Mouse (Mus musculus) small intestine, adult 2 months (tissue): ENCODE measurements around the gene Ngf.

ENCODE experiments used
- CTCF ChIP-seq: fragments of 200-500 bp; IDR thresholded peaks from 2 replicates; pipeline ENCODE4 v1.5.1; 2012; ENCODE audit warnings: low read depth, mild to moderate bottlenecking, control low read depth, inconsistent platforms, low read length, moderate library complexity, mixed read lengths; ENCODE audit not compliant: insufficient replicate concordance, insufficient read length; ENCODE audit errors: extremely low read depth
- POLR2A ChIP-seq: fragments of 200-500 bp; IDR thresholded peaks from 2 replicates; pipeline ENCODE4 v1.6.1; 2012; ENCODE audit warnings: low read depth, mild to moderate bottlenecking, control low read depth, inconsistent platforms, low read length, moderate library complexity

GRCm38 (mm10) chr3:102460528-102460927 lies 9.2 kb upstream of the Ngf start:
- TF ChIP-seq CTCF (no peak), POLR2A (no peak)
